Mouse (Mus musculus) kidney, postnatal 4 days (tissue): Measurements from ENCODE around the gene Huwe1.

Source experiments
- DNase-seq, 2 experiments: peaks; one replicate each; pipeline ENCODE4 v3.0.0; 2021; ENCODE audit warnings: mixed read lengths in 2 of 2

Huwe1 gene

DNA sequence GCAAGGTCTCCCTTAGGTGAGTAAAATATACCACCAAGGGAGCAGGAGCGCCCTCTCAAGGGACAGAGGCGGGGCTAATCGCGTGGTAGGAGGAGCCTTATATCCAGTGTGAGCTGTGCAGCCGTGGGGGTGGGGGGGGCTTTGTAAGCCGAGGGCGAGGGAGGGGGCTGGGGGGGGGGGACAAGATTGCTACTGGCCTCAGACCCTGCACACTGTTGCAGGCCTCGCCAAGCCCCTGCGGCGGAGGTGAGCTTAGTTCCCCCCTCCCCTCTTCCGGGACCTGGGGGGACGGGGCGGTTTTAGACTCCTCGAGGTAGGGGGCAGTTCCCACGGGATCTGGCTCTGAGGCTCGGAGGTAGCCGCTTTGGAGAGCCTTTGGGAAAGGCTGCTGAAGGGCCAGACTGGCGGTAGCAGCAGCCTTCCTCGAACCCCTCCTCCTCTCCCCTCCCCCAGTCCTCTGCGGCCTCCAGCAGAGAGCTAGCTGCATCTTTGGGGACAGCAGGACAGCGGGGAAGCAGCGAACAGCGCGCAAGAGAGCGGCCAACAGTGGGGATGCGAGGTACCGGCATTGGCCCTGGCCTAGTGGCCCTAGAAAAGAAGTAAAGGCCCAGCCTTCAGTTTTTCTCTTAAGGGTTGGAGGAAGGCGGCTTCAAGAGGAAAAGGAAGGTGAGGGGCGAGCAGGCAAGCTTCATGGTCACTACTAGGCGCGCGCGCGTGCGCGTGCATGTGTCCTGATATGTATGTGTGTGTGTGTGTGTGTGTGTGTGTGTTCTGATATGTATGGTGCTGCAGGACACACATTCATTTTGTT is at the start of gene Huwe1:
Huwe1 (plus strand) TSS at position 107 of the 811 bp plus-strand sequence.
- peak; percentile 78 to 85 for DNase-seq

DNA sequence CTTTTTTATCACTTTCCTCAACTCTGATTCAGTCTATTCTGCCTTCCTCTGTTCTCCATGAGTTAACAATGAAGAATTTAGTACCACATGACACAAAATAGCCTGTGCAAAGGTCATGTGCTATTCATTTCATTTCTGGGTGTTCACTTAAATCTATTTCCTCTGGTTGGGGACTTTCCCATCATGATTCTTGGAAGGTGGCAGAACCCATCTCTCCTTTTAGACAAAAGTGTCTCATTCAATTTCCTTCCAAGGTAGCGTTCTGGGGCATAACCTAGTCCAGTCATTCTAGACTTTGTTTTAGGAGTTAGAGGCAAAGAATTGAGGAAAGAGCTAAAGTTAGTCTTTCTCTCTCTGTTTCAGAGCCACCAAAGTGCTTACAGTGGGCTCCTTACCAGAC is 20.3 kb upstream of the Huwe1 start:
- no peak for DNase-seq

DNA sequence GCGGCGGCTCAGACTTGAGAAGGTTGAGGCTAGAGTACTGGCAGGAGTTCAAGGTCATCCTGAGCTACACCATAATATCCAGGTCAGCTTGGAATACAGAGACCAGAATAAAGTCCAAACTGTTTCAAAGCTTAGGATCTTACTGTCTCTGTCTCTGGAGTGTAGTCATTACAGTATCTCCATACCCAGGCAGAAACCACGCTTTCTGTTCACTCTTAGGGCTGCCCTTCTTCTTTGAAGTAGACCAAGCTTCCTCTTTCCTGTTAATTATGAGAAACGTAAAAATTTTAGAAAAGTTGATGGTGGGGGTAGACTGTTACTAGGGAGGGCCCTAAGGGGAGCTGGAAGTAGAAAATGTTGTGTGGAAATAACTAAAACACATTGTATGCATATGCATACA is 17.7 kb upstream of the Huwe1 start:
- no peak for DNase-seq

DNA sequence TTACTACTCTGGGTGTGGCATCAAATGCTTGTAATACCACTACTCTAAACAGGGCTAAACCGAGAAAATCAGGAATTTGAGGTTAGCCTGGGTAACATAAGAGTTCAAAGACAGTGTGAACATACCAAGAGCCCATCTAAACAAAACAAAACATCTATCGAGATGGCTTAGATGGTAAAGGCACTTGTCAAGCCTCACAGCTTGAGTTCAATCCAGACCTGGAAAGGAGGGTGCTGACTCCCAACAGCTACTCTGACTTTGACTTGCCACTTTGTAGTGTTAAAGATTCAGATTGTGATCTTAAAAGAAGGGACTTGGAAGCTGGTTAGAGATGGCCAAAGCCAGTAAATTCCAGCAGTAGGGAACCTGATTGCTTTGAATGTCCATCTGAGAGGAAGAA is 7.8 kb upstream of the Huwe1 start:
- no peak for DNase-seq

DNA sequence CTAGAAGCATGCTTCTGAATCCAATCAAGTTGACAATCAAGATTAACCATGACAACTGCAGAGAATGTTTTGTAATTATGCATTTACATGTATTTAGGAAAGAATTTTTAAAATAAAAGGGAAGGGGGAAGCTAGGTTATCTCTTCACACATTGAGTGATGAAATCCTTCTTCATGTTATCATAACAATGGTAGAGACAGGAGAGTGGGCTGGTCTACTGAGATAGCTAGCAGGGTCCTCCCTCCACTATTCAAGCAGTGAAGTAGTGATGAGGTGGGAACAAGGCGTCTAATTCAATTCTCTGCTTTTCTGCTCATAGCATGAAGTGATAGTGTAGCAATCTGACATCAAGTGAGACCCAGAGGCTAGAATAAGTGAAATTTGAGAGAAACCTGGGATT is 2.6 kb upstream of the Huwe1 start:
- no peak for DNase-seq

DNA sequence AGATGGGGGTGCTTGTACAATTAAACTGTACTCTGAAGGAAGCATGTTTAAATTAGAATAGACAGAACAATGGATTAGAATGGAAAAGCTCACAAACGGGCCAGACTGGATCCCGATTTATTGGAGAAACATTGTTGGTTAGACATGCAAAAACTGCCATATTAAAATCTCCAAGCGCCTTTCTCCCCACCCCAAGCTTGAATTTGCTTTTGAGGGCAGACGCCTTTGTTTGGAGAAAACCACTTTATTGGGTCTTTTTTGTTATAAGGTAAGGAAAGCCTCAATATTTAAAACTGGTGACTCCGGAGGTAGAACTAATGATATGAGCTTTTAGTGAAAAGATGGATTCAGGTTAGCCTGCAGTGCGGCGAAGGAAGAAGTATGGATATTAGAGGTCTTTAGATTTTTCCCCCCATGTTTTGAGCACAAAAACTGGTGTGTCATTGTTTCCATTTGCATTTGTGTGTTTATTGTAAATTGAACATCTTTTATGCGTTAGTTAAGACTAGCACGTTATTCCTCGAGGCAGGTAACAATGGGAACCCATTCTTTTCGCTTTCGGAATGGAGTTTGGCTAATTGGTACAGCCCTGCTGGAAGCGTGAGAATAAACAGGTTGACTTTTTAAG is 1.8 kb downstream of the Huwe1 start:
- no peak for DNase-seq

DNA sequence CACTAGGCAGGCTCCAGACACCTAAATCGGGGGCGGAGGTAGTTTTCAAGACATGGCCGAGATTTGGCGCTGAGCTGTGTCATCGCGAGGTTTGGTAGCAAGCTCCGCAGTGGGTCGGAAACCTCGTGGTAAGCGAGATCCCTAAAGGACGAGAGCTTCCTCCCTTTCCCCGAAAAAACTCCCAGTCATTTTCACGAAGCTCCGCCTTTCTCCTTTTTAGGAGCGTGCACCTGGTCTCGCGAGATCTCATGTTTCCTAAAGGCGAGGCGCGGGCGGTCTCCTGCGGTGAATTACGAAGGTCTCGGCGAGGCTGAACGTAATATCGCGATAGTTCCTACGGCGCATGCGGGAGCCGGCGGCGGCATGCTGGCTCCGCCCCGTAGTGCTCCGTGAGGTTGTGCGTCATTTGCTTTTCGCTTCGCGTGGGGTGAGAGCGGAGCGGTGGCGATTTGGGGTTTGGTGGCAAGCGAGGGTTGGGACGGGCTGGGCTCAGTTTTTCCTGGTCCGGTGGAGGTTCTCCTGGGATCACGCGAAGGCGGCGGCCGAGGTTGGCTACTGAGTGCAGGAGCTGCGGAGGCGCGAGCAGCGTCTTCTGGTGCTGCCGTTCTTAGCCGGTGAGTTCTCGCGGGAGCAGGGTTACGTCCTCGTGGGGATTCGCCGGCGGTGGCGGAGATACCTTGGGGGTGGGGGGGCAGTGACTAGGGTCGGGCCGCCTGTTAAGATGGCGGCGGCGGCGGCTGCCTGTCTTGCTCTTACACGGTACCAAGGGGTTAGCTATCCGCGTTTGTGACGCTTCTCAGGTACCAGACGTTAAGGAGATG is 2.6 kb downstream of the Huwe1 start:
- peak; percentile 91 to 96 for DNase-seq

DNA sequence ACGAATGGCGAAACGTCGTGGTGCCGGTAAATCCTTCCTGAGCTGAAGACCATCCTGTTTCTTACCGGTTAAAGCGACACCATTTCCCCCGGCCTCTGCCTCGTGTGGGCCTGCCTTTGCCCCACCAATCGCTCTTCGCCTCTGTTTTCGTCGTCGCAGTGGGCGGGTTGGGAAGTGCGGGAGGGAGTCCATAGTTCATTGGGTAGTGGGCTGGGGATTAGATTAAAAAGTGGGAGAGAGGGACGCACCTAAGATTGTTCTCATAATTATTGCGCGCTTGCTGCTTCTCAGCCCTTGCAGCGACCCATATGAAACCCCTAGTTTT is 3.1 kb downstream of the Huwe1 start:
- peak; percentile 63 to 77 for DNase-seq

DNA sequence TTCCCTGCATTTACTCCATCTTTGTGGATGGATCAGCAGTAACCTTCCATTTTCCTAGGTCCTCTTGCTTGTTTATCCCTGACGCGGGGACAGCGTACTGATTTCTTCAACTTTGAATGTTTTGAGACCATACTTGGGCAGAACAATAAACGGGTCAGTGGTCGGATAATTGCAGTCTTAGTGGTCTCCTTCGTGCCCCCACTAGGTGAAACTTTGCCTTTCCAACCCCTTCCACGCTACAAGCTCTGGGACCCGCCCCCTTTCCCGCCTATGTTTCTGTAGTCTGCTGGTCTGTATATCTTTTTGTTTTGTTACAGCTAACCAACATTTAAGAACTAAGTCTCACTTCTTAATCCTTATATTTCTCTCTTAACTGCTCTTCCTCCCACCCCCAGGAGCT is 3.8 kb downstream of the Huwe1 start:
- peak; percentile 6 to 8 for DNase-seq

DNA sequence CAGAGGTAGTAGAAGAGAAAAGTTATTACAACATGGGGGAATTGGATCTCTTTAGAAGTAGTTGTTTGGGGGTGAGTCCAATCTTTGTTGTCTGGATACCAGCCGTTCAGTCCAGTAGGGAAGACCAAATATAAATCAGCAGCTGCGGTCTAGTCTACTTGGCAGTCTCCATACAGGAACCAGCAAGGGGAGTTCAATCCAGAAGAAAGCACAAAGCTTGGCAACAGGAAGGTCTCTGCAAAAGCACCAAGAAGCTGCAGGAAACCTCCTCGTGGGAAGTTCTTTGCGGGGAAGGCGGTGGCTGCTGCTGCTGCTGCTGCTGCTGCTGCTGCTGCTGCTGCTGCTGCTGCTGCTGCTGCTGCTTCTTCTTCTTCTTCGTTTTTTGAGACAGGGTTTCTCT is 10.9 kb downstream of the Huwe1 start:
- no peak for DNase-seq

DNA sequence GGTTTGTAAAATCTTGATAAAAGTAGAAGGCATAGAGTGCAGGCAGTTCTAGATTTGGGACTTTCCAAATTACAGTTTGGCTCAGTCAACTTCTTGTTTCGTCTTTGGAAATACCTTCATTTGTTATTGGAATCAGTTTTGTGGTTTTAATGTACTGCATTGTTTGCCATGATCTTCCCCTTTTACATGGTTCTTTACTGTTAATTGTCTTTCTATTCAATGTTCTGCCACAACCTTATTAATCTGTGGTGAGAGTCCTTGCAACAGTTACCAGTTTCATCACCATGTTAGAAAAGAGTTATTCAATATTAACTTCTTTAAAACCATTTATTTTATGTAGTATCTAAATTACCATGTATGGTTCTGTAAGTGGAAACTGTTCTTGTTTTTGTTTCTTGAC is 13.0 kb downstream of the Huwe1 start:
- DNase-seq = no peak

DNA sequence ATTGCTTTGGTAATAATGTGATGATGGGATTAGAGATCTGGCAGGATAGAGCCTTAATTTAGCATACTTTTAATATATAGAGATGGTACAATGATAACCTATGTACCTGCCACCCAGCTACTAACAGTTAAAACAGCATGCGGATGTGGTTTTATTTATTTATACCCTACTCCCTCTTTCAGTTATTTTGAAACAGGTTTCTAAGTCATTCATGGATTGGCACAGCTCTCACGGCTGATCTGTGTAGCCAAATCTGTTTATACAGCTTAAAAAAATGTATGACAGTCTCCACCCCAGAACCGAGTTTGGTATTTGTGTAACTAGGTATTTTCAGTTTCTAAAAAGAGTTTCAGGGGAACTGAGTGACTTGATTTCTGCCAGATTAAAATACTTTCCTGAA is 17.1 kb downstream of the Huwe1 start:
- DNase-seq = no peak

DNA sequence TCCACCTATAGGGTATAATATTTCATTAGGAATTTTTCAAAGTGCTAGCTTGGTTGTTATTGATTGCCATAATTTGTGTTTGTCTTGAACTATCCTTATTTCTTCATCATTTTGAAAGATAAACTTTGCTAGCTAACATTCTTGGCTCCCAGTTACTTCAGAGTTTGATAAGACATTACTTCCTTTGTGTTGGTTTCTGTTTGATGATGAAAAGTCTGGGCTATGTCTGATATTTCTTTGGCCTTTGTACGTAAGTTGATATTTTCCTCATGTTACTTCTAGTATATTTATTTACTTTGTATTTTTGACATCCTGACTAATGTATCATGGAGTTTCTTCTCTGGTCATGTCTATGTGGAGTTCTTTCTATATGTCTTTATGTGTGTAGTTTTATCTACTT is 28.4 kb downstream of the Huwe1 start:
- no peak for DNase-seq

DNA sequence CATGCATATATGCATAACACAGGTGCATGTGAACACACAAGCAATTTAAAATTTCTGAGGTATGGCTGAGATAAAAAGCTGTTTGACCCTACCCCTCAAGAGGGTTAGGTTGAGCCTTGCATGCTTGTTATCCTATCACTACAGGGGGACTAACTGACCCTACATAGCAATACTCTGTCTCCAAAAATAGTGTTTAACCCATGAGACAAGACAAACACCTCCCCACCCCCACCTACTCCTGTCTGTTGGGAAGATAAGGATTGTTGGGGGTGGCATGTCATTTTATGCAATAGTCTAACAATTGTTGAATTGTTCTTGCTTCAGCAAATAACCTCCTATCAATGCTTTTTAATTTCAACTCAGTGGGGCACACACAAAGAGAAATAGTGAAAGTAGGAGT is 30.7 kb downstream of the Huwe1 start:
- no peak for DNase-seq

DNA sequence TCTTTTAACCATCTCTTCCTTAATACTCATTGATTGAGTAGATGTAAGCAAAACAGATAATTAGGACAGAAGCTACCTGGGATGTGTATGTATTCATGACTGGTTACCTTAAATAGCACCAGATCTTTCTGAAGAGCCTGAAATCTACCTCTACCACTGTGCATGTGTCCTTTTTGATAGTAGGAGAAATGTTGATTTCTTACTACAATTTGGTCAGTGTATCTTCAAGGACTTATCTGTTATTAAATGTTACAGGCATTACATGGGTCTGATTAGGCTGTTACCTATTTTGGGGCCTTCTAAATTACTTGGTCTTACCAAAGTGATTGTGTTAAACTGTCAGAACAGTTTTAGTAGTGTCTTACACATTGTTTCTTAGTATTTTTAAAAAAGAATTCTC is 32.4 kb downstream of the Huwe1 start:
- no peak for DNase-seq

DNA sequence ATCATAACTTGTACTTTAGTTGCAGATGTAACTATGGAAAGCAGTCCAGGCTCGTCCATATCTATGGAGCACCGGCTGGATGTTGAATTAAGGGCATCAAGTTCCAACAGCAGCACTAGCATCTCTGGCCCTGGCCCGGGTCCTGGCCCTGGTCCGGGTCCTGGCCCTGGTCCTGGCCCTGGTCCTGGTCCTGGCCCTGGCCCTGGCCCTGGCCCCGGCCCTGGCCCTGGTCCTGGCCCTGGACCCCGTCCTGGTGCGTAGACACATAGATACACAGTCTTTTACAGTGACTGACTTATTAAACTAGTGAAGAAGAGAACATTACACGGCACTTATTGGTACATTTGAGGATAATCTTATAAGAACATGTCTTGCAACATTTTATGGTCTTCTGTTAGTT is 58.8 kb downstream of the Huwe1 start:
- DNase-seq = no peak

DNA sequence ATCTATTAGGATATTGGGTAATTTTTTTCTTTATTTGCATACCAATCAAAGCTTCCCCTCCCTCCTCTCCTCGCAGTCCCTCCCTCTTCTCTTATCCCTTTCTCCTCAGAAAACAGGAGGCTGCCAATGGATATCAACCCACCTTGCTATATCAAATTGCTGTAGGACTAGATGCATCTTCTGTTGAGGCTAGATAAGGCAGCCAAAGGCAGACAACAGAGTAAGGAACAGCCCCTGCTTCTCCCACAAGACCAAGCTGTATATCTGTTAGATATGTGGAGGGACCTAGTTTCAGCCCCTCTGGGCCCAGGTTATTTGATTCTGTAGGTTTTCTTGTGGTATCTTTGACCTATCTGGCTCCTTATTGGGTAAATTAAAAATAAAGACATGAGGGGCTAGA is 110.1 kb downstream of the Huwe1 start:
- no peak for DNase-seq

DNA sequence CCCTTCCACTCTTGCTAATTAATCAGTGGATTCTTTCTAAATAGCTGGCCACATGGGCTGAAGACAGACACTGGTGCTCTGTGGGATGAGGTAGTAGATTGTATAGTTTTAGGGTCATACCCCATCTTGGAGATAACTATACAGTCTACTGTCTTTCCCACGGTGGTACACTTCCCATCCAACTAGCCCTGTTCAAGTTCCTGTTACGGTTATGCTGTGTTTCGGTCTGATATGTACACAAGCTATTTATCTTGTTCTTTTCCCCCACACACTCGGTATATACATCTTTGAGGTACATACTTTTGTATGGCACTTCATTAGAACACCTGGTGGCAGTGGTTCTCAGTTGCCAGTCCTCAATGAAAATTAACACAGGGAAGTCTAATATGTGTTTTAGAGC is 111.7 kb downstream of the Huwe1 start:
- no peak for DNase-seq

DNA sequence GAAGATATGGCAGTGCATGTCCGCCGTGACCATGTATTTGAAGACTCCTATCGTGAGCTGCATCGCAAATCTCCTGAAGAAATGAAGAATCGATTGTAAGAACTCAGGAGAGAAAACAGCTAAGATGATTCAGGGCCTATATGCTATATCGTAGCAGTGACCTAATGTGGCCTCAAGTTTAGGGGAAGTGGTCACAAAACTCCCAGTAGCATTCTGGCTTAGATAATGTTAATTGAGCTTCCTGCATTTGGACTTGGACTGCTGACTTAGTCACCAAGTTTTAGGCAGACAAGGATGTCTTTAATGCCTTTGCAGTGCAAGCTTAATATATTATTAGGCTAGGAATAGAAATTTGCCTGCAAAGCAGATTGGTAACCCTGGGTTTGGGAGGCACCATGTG is 128.8 kb downstream of the Huwe1 start:
- no peak for DNase-seq

DNA sequence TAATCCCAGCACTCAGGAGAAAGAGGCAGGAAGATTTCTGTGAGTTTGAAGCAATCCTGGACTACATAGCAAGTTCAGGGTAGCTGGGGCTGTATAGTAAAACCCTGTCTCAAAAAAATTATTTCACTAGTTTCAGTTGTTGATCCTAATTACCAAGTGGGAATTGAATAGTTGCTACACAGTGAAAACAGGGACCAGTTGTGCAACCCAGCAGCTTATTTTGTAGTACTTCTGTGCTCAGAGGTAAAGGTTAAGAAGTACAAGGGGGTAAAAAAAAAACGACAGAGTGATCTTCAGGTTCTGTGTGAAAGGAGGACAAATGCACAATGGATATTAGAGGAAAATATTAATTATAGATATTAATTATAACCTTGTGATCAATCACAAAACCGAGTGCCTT is 138.2 kb downstream of the Huwe1 start:
- no peak for DNase-seq

DNA sequence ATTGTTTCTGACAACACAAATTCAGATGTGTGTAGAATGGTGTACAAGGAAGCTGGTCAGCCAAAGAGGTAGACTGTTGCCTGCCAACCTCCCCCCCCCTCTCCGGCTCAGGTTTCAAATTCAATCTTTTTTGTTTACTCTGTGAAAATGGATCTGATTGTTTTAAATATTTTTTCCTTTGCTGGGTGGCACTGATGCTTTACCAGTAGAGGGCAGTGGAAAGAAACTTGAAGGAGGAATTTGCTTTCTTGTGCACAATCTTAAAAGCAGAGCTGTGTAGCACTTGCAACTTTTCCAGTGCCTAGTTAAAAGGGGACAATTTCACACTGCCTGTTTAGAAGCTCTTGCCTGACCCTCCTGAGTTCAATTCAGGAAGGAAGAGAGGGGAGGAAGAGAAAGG is 146.4 kb downstream of the Huwe1 start:
- DNase-seq = peak; percentile 2 to 6

DNA sequence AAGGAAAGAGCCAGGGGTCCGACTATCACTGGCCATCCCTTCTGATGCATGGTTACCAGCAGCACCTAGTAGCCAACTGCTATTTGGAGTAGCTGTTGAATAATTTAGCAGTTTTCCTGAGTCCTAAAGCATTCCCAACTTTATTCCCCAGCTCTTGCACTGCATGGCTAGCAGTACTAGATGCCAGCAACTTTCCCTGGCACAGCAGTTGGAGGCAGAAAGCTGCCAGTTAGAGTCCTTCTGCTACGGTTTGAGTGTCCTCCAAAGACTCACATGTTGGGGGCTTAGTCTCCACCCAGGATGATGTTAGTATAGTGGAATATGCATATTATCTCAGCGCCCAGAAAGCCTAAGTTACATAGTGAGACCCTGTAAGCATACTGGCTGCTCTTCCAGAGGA is 147.2 kb downstream of the Huwe1 start:
- no peak for DNase-seq

DNA sequence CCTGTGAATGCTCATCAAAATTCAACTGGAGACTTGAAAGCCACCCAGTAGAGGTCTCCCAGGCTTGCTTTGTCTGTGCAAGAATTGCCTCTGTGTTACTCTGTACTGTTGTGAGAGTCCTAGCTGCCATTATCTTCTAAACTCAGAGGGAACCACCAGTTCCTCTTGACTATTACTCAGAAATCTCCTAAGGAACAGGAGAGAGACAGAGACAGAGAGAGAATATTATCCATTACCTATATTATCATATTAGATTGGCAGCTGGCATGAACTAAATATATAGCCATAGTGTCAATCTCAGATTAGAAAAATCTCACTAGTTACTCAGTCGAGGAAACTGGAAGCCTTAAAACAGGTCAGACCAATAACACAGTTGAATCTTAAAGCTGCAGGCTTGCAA is 149.6 kb downstream of the Huwe1 start:
- no peak for DNase-seq

DNA sequence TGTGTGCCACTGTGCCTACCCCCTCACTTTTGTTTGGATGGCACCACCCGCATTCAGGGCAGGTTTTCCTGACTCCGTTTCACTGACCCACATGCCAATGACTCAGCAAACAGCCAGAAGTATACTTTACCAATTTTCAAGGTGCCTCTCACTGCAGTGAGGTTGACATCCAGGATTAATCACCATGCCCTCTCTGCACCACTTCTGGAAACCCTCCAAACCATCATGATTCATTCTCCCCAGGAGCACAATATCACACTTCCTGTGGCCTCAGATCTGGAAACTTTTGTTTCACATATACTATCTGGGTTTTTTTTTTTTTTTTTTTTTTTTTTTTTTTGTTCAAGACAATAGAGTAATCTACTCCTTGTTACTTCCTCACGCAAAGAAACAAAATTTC is 150.6 kb downstream of the Huwe1 start:
- no peak for DNase-seq
